Mouse (Mus musculus) limb, embryonic 14.5 days (tissue): Measurements from ENCODE around the gene Grip1. TPM values are rescaled to one million over a fixed set of nuclear protein-coding genes. Genes with fewer than 3 reads are reported as not detected.

Source experiments
- ATAC-seq: fragments of 200-750 bp; cut with Nextera tagmentation; 2 replicates; pipeline ENCODE4 v1.8.0; 2017; ENCODE audit warnings: low read depth, moderate number of reproducible peaks, moderate TSS enrichment; ENCODE audit not compliant: low FRiP score
- DNase-seq: peaks from one replicate; pipeline ENCODE4 v3.0.0-alpha.2; 2015; ENCODE audit warnings: low spot score
- H3K27ac ChIP-seq: fragments of 300-500 bp; sonication (generic); replicated peaks from 2 replicates; pipeline ENCODE4 v1.5.1; 2014; ENCODE audit warnings: low read depth, mild to moderate bottlenecking, low read length, moderate library complexity, mixed read lengths
- H3K27me3 ChIP-seq: fragments of 300-500 bp; sonication (generic); 2 replicates; pipeline ENCODE4 v1.6.1; 2014; ENCODE audit warnings: low read length, mixed read lengths; ENCODE audit not compliant: control insufficient read depth, insufficient read depth
- H3K36me3 ChIP-seq: fragments of 300-500 bp; sonication (generic); 2 replicates; pipeline ENCODE4 v1.6.1; 2014; ENCODE audit warnings: mild to moderate bottlenecking, low read length, moderate library complexity, mixed read lengths; ENCODE audit not compliant: control insufficient read depth, insufficient read depth
- H3K4me1 ChIP-seq: fragments of 300-500 bp; sonication (generic); 2 replicates; pipeline ENCODE4 v1.6.1; 2014; ENCODE audit warnings: antibody characterized with exemption, low read length, mixed read lengths; ENCODE audit not compliant: control insufficient read depth, insufficient read depth
- H3K4me2 ChIP-seq: fragments of 300-500 bp; sonication (generic); replicated peaks from 2 replicates; pipeline ENCODE4 v1.6.1; 2014; ENCODE audit warnings: low read depth, mild to moderate bottlenecking, low read length, moderate library complexity; ENCODE audit not compliant: severe bottlenecking
- H3K4me3 ChIP-seq: fragments of 300-500 bp; sonication (generic); replicated peaks from 2 replicates; pipeline ENCODE4 v1.5.1; 2014; ENCODE audit warnings: low read length
- H3K9ac ChIP-seq: fragments of 300-500 bp; sonication (generic); 2 replicates; pipeline ENCODE4 v1.6.1; 2014; ENCODE audit warnings: mild to moderate bottlenecking, low read depth, low read length, moderate library complexity; ENCODE audit not compliant: severe bottlenecking
- H3K9me3 ChIP-seq: fragments of 300-500 bp; sonication (generic); 2 replicates; pipeline ENCODE4 v1.6.1; 2016; ENCODE audit warnings: low read length; ENCODE audit not compliant: control insufficient read depth
- POLR2A ChIP-seq: fragments of 200-500 bp; IDR thresholded peaks from 2 replicates; pipeline ENCODE4 v1.8.0; 2012; ENCODE audit warnings: inconsistent platforms, mild to moderate bottlenecking, moderate library complexity, borderline replicate concordance; ENCODE audit not compliant: insufficient read depth, insufficient read length; ENCODE audit errors: extremely low read depth
- WGBS: fragments of 180-500 bp; shearing (Covaris S2); extraction: QIAGEN DNeasy Blood & Tissue Kit; methylation state at CpG from one replicate; pipeline ENCODE4 v1.1.7; 2014; 5-methylcytosine and 5-hydroxymethylcytosine counted together
- polyA plus RNA-seq, 2 experiments: library from polyadenylated mRNA; depleted of rRNA in 1 of 2; stranded (reverse) in 1 of 2; unstranded in 1 of 2; fragments of >200 nt; fragmentation: Nextera tagmentation in 1 of 2; extraction: Ambion mirVana in 1 of 2; gene quantifications; 2 replicates each; pipeline versions ENCODE4 v1.2.1 to v1.2.3; 2012 to 2014

The Grip1 gene
- polyA plus RNA-seq, 2 experiments = 5.9 to 7.6 TPM

GRCm38 (mm10) chr10:119803633-119804422 is 350.2 kb downstream of the Grip1 start:
- Histone ChIP-seq H3K4me2 (no peak overlapping the region), H3K4me1 (no peaks in the 10 kb centered on the region), H3K27ac (no peak overlapping the region), H3K9ac (no peak overlapping the region), H3K27me3 (no peaks in the 10 kb centered on the region), H3K36me3 (no peaks in the 10 kb centered on the region), H3K4me3 (no peak overlapping the region), H3K9me3 (no peaks in the 10 kb centered on the region)
- DNase-seq (peak; percentile 85), ATAC-seq (peak; percentile 57; the same call in 1 of the 2 replicates)
- WGBS = 58% methylated on average over 13 of the region's 13 CpGs
- no peak for TF ChIP-seq POLR2A

GRCm38 (mm10) chr10:119804423-119804814 is 350.8 kb downstream of the Grip1 start:
- H3K9ac ChIP-seq = no peak overlapping the region
- H3K9me3 ChIP-seq = no peaks in the 10 kb centered on the region
- H3K4me2 ChIP-seq = no peak overlapping the region
- no peak overlapping the region for H3K4me3 ChIP-seq
- no peaks in the 10 kb centered on the region for H3K27me3 ChIP-seq
- no peak for ATAC-seq
- H3K36me3 ChIP-seq = no peaks in the 10 kb centered on the region
- no peaks in the 10 kb centered on the region for H3K4me1 ChIP-seq
- no peak for TF ChIP-seq POLR2A
- 82% methylated on average over 9 of the region's 9 CpGs for WGBS
- no peak overlapping the region for H3K27ac ChIP-seq
- no peak for DNase-seq

GRCm38 (mm10) chr10:119805082-119805481 is 351.5 kb downstream of the Grip1 start:
- no peak overlapping the region for H3K27ac ChIP-seq
- no peaks in the 10 kb centered on the region for H3K36me3 ChIP-seq
- no peaks in the 10 kb centered on the region for H3K9me3 ChIP-seq
- no peaks in the 10 kb centered on the region for H3K27me3 ChIP-seq
- H3K4me2 ChIP-seq = no peak overlapping the region
- H3K4me3 ChIP-seq = no peak overlapping the region
- ATAC-seq (no peak), DNase-seq (no peak)
- no peak for TF ChIP-seq POLR2A
- H3K9ac ChIP-seq = no peak overlapping the region
- 78% methylated on average over 7 of the region's 7 CpGs for WGBS
- no peaks in the 10 kb centered on the region for H3K4me1 ChIP-seq

- H3K36me3 ChIP-seq = no peaks in the 10 kb centered on the region
- H3K9me3 ChIP-seq = no peaks in the 10 kb centered on the region
- H3K27ac ChIP-seq = no peak overlapping the region
- no peak overlapping the region for H3K4me2 ChIP-seq
- no peak for DNase-seq
- H3K4me1 ChIP-seq = no peaks in the 10 kb centered on the region
- no peak overlapping the region for H3K9ac ChIP-seq
- no peak overlapping the region for H3K4me3 ChIP-seq
- TF ChIP-seq POLR2A = no peak
- H3K27me3 ChIP-seq = no peaks in the 10 kb centered on the region
- WGBS = 20% methylated on average over 8 of the region's 8 CpGs
- ATAC-seq = no peak
These were observed 352.5 kb downstream of the Grip1 start for GRCm38 (mm10) chr10:119806151-119806550.

GRCm38 (mm10) chr10:119808384-119808783 is 354.8 kb downstream of the Grip1 start:
- Histone ChIP-seq H3K4me3 (no peak overlapping the region), H3K4me1 (no peaks in the 10 kb centered on the region), H3K9me3 (no peaks in the 10 kb centered on the region), H3K36me3 (no peaks in the 10 kb centered on the region), H3K9ac (no peak overlapping the region), H3K27ac (no peak overlapping the region), H3K4me2 (no peak overlapping the region), H3K27me3 (no peaks in the 10 kb centered on the region)
- TF ChIP-seq POLR2A = no peak
- no peak for DNase-seq
- ATAC-seq = no peak
- 87% methylated on average over 5 of the region's 5 CpGs for WGBS
